Mouse (Mus musculus): ENCODE results near the gene Cnfn. TPM values are rescaled to one million over a fixed set of nuclear protein-coding genes. Genes with fewer than 3 reads are reported as not detected.
A peak's percentile ranks its signal among the peaks of the same experiment; 100 is the strongest.

Gene Cnfn
- total RNA-seq, 2 experiments from 2014 or later: not detected

DNA sequence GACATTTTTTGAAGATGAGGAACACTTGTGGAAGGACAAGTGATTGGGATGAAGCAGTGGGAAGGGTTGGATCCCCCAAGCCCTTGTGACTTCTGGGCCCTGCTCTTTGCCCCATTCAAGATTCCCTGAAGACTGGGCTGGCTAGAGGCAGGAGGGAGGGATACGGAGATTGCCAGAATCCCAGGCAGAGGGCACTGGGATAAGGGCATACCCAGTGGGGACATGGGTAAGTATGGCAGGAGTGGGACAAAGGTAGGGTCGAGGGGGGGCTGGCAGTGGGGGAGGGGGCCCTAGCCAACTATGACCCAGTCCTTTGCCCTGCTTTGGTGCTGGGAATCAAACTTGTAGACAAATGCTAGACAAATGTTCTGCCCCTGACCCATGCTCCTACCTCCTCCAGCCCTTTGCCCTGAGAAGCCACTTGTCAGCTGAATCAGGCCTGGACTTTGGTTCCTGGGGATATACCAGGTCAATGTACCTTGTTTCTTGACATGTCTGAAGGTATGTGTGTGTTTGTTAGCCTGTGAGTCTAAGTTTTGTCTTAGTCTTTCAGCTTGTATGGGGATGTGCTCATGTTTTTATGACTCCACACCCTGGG, 22.4 kb upstream of the Cnfn start:
- no peak for DNase-seq (ENCODE audit: low spot score in 2 of 2)
- intact Hi-C loops (cut with DNase I): no loop called here

DNA sequence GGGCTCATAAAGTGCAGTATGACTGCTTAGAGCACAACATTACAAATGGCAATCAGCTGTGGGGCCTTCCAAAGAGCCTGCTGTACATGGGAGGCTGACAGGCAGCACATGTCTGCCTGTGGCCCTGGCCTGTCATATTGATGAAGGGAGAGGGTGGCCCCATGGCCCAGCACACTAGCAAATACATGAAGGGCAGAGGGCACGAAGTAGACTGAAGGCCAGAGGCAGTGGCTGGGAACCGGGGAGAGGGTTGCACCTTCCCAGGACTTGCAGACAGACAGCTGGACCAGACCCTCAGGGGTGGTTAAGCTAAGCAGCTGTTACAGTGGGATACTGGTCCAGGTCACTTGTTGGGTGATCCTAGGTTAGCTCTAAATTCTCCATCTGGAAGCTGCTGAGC, 21.5 kb upstream of the Cnfn start:
- no peak for DNase-seq (ENCODE audit: low spot score in 2 of 2)
- intact Hi-C loops (cut with DNase I): no loop called here

GRCm38 (mm10) chr7:25390054-25390770, 20.7 kb upstream of the Cnfn start:
- intact Hi-C loops (cut with DNase I): no loop called here
- DNase-seq (ENCODE audit: low spot score in 2 of 2): no peak

- intact Hi-C loops (cut with DNase I): no loop called here
- no peak for DNase-seq (ENCODE audit: low spot score in 2 of 2)
Measured at GRCm38 (mm10) chr7:25388916-25389315, 19.4 kb upstream of the Cnfn start.

DNA sequence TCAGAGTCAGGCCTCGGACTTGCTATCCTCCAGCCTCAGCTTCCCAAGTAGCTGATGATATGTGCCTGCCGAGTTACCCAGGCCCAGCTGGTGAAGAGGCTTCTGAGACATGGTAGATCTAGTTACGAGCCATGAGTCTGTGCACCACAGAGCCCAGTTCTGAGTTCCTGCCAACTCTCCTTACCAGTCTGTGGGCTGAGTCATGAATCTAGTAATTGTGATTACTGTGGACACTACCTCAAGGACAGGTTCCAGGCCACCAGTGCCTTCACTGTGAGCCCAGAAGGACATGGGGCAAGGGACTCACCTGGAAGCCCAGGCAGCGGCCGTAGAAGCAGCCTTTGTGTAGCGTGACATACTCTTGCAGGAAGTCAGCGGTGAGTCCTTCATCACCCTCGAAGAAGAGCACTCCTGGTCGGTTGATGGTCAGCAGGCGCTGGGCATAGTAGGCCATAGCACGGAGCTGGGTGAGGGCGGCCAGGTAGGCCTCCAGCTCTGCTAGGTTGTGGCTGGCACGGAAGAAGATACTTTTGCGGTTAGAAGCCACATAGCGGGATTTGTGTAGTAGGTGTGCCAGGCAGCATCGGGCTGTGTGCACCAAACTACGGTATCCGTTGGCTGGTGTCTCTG, 18.4 kb upstream of the Cnfn start:
- DNase-seq (ENCODE audit: low spot score in 2 of 2): no peak
- intact Hi-C loops (cut with DNase I): no loop called here

GRCm38 (mm10) chr7:25385850-25386555, 16.5 kb upstream of the Cnfn start:
- intact Hi-C loops (cut with DNase I): no loop called here
- DNase-seq (ENCODE audit: low spot score in 2 of 2): peak; percentile 48 to 65

DNA sequence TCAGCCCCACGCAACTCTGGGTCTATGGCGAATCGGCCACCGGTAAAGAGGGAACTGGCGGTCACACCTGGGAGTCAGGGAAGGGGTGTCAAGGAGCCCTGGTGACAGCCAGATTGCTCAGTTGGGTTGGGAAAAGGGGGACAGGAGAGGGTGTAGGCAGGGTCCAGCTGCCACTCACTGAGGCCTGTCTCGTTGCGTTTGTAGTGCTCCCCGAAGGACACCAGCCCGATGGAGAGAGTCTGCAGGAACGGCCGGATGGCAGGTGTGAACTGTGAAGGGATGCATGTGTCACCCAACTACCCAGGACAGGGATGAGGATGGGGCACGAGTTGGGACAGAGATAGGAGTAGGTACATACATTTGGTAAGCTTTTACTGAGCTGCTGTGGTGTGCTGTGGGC, 15.7 kb upstream of the Cnfn start:
- intact Hi-C loops (cut with DNase I): no loop called here
- no peak for DNase-seq (ENCODE audit: low spot score in 2 of 2)

DNA sequence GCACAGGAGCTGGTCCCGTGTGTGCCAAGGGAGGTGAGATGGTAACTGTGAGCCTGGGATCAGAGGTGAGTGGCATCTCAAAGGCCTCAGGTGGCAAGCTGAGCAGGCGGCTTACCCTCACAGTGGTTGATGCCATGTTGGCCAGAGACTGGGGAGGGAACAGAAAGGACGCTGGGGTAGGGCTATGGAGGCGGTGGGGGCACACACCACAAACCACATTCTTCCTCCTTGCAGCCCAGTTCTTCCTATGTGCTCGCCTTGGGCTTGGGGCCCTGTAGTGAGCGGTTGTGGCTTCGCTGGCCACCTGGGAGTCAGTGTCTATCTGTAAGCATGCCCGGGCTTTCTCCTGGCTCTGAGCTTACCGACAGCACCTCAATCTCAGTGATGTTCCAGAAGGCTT, 15.3 kb upstream of the Cnfn start:
- DNase-seq (ENCODE audit: low spot score in 2 of 2): no peak
- intact Hi-C loops (cut with DNase I): no loop called here

DNA sequence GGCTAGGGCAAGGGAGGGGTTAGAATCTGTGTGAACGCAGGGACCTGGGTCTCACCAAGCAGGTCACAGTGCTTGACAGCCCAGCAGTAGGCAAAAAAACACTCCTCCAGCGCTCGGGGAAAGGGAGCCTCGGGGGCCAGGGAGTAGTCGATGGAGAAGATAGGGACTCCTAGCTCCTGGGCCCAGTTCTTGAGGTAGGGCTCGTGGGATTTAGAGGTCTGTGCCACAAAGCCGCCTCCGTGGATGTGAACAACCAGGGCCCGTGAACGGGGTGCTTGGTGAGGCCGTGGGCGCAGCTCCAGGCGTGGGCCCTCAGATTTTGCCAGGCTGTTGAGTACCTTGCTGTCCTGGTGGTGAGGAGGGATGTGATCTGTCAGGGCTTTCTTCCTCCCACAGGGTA, 14.8 kb upstream of the Cnfn start:
- no peak for DNase-seq (ENCODE audit: low spot score in 2 of 2)
- intact Hi-C loops (cut with DNase I): no loop called here

- intact Hi-C loops (cut with DNase I): no loop called here
- no peak for DNase-seq (ENCODE audit: low spot score in 2 of 2)
Measured at GRCm38 (mm10) chr7:25383891-25384290, 14.4 kb upstream of the Cnfn start.

DNA sequence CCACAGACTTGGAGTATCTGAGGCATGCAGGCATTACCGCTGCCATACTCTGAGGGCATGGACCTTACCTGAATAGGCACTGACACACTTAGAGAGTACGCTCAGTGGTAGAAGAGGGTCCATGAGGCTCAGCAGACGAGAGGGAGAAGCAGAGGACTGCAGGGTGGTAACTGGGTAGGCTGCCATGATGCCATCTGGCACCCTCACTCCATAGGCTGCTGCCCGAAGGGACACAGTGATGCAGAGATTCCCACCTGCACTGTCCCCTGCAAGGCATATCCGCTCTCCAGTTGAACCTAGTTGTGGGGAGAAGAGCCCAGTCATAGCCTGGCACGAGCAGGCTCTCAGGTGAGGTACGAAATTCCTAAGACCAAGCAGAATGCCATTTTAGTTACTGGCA, 13.9 kb upstream of the Cnfn start:
- intact Hi-C loops (cut with DNase I): no loop called here
- DNase-seq (ENCODE audit: low spot score in 2 of 2): no peak

DNA sequence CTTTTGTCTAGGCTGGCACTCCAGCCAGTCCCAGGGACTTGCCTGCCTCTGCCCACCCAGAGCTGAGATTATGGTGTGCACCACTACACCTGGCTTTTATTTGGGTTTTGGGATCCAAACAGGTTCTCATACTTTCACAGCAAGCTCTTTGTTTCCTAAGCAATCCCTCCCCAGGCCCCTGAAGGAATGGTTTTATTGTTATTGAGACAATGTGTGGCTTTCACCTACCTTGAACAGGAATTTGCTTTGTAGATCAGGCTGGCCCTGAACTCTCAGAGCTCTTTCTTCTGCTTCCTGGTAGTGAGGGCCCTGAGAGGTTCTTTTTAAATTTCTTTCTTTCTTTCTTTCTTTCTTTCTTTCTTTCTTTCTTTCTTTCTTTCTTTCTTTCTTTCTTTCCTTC, 13.0 kb upstream of the Cnfn start:
- intact Hi-C loops (cut with DNase I): no loop called here
- no peak for DNase-seq (ENCODE audit: low spot score in 2 of 2)

GRCm38 (mm10) chr7:25381284-25381680, 11.8 kb upstream of the Cnfn start:
- intact Hi-C loops (cut with DNase I): no loop called here
- no peak for DNase-seq (ENCODE audit: low spot score in 2 of 2)

GRCm38 (mm10) chr7:25380392-25381283, 11.1 kb upstream of the Cnfn start:
- no peak for DNase-seq (ENCODE audit: low spot score in 2 of 2)
- intact Hi-C loops (cut with DNase I): no loop called here

- DNase-seq (ENCODE audit: low spot score in 2 of 2): peak; percentile 54 to 60
- intact Hi-C loops (cut with DNase I): loop anchor here (5.0 kb wide), 1 partner anchor 57 kb away; no protein-coding TSS in a partner anchor
Measured at GRCm38 (mm10) chr7:25379551-25380351, 10.2 kb upstream of the Cnfn start.

DNA sequence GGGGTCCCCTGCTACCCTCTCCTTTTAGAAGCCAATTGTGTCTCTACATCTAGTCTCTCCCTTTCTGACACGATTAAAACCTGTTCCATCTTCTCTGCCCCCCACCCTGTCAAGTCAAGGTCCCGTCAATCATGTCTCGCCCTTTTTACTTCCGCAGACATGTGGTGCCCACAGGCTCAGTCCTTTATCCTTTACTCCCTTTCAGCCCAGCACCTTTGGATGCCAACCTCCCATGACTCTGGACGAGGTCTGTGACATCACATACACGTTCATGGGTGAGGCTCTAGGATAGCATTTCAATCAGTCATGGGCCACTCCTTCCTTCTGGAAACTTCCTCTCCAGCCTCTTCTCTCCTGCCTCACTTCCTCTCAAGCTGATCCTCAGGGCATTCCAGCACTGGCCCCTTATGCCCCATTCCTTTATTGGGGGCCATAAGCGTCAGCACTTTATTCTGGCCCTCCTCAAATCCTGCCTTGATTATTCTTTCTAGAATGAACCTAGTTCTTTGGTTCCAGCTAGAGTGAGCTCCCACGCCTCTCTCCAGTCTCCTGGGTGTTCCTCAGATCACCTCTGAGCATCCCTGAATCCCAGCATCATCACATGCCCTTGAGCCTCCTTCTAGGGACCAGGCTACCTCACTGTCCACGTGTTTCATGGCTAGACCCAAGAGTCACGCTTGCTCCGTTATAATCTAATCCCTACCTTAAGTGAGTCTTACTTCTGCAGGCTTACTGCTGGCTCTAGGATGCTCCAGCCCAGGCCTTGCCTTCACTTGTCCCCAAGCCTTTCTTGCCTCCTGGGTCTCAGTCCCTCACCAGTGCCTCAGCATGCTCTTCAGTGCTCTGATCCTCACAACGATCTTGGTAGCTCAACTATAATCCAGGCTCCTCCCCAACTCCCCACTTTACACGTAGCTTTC, 8.9 kb upstream of the Cnfn start:
- no peak for DNase-seq (ENCODE audit: low spot score in 2 of 2)
- intact Hi-C loops (cut with DNase I): loop anchor here (5.0 kb wide), 1 partner anchor 56 kb away; no protein-coding TSS in a partner anchor

DNA sequence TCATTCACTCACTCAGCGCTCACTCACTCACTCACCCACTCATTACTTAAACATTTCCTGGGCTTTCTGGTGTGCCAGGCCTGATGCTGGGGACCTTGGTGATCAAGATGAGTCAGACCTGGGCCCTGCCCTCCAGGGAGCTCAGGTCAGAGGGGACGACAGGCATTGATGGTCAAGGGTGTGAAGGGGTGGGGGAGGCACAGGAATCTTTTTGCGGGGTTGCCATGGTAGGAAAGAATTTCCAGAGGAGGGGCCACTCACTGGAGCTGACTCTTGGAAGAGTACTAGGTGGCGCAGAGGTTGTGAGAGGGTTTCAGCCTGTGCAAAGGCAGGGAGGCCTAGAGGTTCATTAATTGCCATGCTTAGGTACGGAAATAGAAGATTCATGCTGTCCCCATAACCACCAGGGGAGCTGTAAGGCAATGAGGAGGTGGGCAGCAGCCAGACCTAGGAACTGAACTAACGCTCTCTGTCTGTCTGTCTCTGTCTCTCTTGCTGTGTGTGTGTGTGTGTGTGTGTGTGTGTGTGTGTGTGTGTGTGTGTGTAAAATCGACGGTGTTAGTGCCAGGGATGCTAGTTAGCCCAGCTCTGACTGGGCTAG, 7.7 kb upstream of the Cnfn start:
- no peak for DNase-seq (ENCODE audit: low spot score in 2 of 2)
- intact Hi-C loops (cut with DNase I): loop anchor here (5.0 kb wide), 1 partner anchor 55 kb away; no protein-coding TSS in a partner anchor

Data from left cerebral cortex, postnatal 14 days (tissue).